Mouse (Mus musculus) kidney, adult 11 months (tissue): Measurements from ENCODE around the gene Ferd3l.

Experiments
- DNase-seq: peaks from one replicate; pipeline ENCODE4 v3.0.0; 2022

The Ferd3l gene

DNA sequence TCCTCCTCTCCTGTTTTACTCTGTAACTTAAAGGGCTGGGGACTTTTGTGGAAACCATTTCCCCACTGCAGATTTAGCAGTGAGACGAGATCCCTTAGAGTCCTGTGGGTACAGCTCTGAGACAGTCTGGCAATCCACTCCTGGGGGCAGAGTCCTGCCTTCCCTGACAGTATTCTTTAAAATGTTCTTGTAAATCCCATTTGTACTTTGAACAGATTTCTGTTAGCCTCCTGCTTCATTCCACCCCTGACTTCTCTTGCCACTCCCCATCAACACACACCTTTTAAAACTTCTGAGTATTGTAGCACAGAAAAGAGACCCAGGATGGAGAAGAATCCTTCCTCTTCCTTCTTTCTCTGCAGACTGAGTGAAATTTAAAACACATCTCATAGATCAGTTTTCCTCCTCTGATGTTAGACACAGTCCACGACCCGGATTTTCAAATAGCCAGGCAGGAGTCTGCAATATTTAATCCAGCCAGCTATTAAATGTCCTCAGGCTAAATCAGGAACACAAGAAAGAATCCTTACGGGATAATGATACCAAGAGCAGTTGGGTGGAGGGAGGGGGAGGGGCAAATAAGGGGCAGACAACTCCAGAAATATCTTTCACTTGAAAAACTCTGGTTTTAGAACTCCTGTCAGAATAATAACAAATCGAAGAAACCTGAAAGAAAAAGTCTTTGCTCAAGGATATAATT is 37.6 kb downstream of the Ferd3l start:
- DNase-seq, result no peak

DNA sequence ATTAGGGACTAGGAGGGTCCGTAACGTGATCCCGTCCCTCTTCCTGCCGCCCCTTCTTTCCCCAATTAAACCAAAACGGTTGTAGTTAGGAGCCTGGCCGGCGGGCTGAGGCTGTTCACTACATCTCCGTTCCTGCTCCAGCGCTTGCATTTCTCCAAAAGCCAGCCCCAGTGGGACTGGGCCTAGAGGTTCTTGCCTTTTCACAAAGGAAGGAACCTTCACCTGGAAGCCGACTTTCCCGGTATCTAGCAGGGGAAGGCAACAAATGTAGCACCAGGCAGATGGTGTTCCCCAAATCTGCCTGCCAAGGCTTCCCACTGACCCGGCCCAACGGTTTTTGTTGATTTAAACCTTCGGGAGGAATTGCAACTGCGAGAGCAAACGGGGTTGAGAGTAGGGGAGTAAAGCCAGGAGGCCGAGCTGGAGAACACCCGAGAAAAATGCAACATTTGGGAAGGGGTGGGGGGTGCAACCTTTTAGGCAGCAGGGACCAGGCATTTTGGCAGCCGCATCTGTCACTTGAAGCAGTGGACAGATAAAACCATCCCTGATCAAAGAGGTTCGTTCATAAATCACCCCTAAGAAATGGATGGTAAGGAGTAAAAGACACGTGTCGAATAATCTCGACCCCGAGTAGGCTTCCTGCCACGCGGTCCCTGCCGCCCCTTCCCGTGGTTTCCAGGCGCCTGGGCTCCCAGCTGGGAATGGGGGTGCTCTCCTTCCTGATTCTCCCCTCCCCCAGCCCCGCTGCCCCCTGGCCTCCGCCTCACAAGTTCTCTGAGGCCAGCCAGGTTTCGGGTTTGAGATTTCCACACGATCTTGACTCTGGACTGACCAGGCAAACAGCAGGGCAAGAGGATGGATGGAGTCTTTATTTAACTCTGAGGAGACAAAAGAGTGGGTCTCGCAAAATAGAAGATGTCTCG is 38.5 kb downstream of the Ferd3l start:
- DNase-seq, result no peak

DNA sequence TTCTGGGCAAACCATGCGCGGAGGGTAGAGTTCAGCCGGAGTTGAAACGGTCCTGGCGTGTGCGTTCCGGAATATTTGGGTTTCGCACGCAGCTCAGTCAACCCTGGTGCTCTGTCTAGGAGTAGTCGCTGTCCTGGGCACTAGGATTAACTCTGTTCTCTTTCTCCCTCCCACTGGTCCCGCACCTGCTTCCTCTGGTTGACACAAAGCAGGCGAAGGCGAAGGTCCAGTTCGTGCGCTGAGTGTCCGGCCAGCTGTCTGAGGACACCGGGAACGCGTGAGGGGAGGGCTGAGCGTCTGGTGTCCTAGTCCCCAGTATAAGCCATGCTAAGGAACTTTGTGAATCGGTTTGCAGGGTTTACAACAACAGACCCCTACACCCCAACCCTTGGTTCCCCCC is 39.3 kb downstream of the Ferd3l start:
- DNase-seq, result no peak

DNA sequence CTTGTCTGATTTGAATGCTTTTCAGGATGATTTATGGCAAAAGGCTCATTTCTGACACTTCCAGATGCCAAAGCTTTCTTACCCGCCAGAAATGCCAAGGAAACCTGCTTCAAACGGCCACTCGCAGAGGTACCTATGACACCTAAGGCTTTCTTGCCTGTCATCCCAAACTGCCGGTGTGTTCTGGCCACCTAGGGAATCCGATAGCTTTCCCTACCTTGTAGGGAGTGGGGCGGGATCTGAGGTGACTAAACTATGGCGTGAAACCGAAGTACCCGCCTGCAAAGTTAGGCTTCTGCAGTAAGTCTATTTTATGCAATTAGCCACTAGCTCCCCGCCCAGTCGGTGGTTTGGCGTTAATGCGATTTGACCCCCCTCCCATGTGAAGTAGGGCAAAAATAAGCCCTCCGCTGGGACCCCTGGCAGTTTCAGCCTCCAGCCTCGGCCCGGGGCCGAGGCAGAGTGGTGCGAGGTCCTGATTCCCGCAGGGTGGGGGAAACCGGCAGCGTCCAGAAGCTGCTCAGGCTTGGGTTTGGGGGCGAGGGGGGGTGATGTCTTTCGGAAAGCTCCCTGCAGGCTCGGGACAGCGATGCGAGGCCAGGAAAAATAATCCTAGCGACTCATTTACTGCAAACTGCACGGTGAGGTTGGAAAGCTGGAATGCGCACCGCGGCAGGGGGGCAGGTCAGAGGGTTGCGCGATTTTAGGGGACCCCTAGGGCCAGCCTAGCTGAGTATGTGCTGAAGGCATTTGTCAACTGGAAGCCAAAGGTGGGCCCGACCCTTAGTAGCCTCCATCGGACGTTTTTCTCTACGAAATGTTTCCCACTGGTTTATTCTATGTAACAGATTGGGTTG is 40.0 kb downstream of the Ferd3l start:
- no peak for DNase-seq

DNA sequence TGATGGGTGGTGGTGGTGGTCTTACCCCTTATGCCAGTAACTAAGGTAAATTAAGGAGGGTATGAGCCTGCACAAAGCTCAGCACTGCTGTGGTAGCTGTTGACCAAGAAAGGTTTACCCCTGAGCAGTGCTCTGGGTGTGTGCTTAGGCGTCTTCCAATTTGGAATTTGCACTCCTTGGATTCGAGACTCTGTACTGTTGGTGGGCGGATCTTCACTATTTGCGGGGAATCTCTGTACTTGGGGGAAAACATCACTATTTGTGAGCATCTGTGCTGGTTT is 40.6 kb downstream of the Ferd3l start:
- no peak for DNase-seq
